Mouse (Mus musculus) forebrain, postnatal 0 days (tissue): ENCODE results near the gene Grm1. TPM values are rescaled to one million over a fixed set of nuclear protein-coding genes. Genes with fewer than 3 reads are reported as not detected.
A peak's percentile ranks its signal among the peaks of the same experiment; 100 is the strongest.

ENCODE experiments used
- ATAC-seq: fragments of 200-750 bp; cut with Nextera tagmentation; 2 replicates; pipeline ENCODE4 v1.8.0; 2017; ENCODE audit warnings: mild to moderate bottlenecking, moderate library complexity
- DNase-seq: peaks from one replicate; pipeline ENCODE4 v3.0.0-alpha.2; 2015
- H3K27ac ChIP-seq: fragments of 300-500 bp; sonication (generic); 2 replicates; pipeline ENCODE4 v1.5.1; 2014; ENCODE audit warnings: low read depth, mild to moderate bottlenecking, antibody characterized with exemption, low read length, moderate library complexity, mixed read lengths
- H3K27me3 ChIP-seq: fragments of 300-500 bp; sonication (generic); 2 replicates; pipeline ENCODE4 v1.6.1; 2014; ENCODE audit warnings: mild to moderate bottlenecking, low read length, mixed read lengths; ENCODE audit not compliant: insufficient read depth
- H3K36me3 ChIP-seq: fragments of 300-500 bp; sonication (generic); 2 replicates; pipeline ENCODE4 v1.6.1; 2014; ENCODE audit warnings: mild to moderate bottlenecking, moderate library complexity; ENCODE audit not compliant: insufficient read depth
- H3K4me1 ChIP-seq: fragments of 300-500 bp; sonication (generic); 2 replicates; pipeline ENCODE4 v1.6.1; 2014; ENCODE audit warnings: antibody characterized with exemption; ENCODE audit not compliant: insufficient read depth
- H3K4me2 ChIP-seq: fragments of 300-500 bp; sonication (generic); 2 replicates; pipeline ENCODE4 v1.6.1; 2014; ENCODE audit warnings: low read depth, mild to moderate bottlenecking, moderate library complexity
- H3K4me3 ChIP-seq: fragments of 300-500 bp; sonication (generic); 2 replicates; pipeline ENCODE4 v1.5.1; 2014; ENCODE audit warnings: low read depth, low read length, mixed read lengths
- H3K9ac ChIP-seq: fragments of 300-500 bp; sonication (generic); 2 replicates; pipeline ENCODE4 v1.6.1; 2014; ENCODE audit warnings: mild to moderate bottlenecking
- H3K9me3 ChIP-seq: fragments of 300-500 bp; sonication (generic); 2 replicates; pipeline ENCODE4 v1.6.1; 2016; ENCODE audit warnings: low read length
- CTCF ChIP-seq: sonication (generic); IDR thresholded peaks from 2 replicates; pipeline ENCODE4 v1.5.1; 2016; ENCODE audit warnings: antibody characterized with exemption, control low read depth, low read depth
- WGBS: fragments of 180-500 bp; shearing (Covaris S2); extraction: QIAGEN DNeasy Blood & Tissue Kit; methylation state at CpG from one replicate; pipeline ENCODE4 v1.1.7; 2014; 5-methylcytosine and 5-hydroxymethylcytosine counted together
- polyA plus RNA-seq: library from polyadenylated mRNA; unstranded; fragments of >200 nt; fragmentation: Nextera tagmentation; extraction: Ambion mirVana; gene quantifications from 2 replicates; pipeline ENCODE4 v1.2.1, GENCODE M21; 2015
- total RNA-seq: library from RNA; depleted of rRNA; stranded (reverse); fragments of >200 nt; gene quantifications from 2 replicates; pipeline ENCODE4 v1.2.3, GENCODE M21; 2014

The Grm1 gene
- total and polyA plus RNA-seq, 2 experiments from 2014 or later: 10.7 to 21.1 TPM

- no peak overlapping the region for H3K9ac ChIP-seq
- ATAC-seq: no peak
- no peaks in the 10 kb centered on the region for H3K27me3 ChIP-seq
- WGBS: 75% methylated on average over 3 of the region's 3 CpGs
- H3K4me1 ChIP-seq: no peaks in the 10 kb centered on the region
- H3K4me3 ChIP-seq: no peak overlapping the region
- no peaks in the 10 kb centered on the region for H3K9me3 ChIP-seq
- H3K36me3 ChIP-seq: no peaks in the 10 kb centered on the region
- no peak for DNase-seq
- H3K27ac ChIP-seq: no peak overlapping the region
- no peak overlapping the region for H3K4me2 ChIP-seq
- TF ChIP-seq CTCF: no peak
Observed at GRCm38 (mm10) chr10:10834828-10835227, 247.3 kb downstream of the Grm1 start.

- WGBS: 72% methylated on average over 1 of the region's 1 CpGs
- Histone ChIP-seq H3K9ac (no peak overlapping the region), H3K27me3 (no peaks in the 10 kb centered on the region), H3K27ac (no peak overlapping the region), H3K9me3 (no peaks in the 10 kb centered on the region), H3K4me1 (no peaks in the 10 kb centered on the region), H3K4me3 (no peak overlapping the region), H3K4me2 (no peak overlapping the region), H3K36me3 (no peaks in the 10 kb centered on the region)
- peak; percentile 41 for DNase-seq
- ATAC-seq: no peak
- TF ChIP-seq CTCF: no peak
Observed at GRCm38 (mm10) chr10:10831141-10831540, 251.0 kb downstream of the Grm1 start.

GRCm38 (mm10) chr10:10827308-10827707, 254.8 kb downstream of the Grm1 start:
- no peak for DNase-seq
- 76% methylated on average over 1 of the region's 1 CpGs for WGBS

GRCm38 (mm10) chr10:10818061-10818460, 264.1 kb downstream of the Grm1 start:
- Histone ChIP-seq H3K4me1 (no peaks in the 10 kb centered on the region), H3K9ac (no peak overlapping the region), H3K27ac (no peak overlapping the region), H3K4me2 (no peak overlapping the region), H3K36me3 (no peaks in the 10 kb centered on the region), H3K27me3 (no peaks in the 10 kb centered on the region), H3K4me3 (no peak overlapping the region), H3K9me3 (no peaks in the 10 kb centered on the region)
- DNase-seq: no peak
- WGBS: 80% methylated on average over 2 of the region's 2 CpGs
- TF ChIP-seq CTCF: no peak
- ATAC-seq: no peak

More at GRCm38 (mm10) chr10:10827308-10827707, 254.8 kb downstream of the Grm1 start:
- no peak for ATAC-seq
- no peaks in the 10 kb centered on the region for H3K27me3 ChIP-seq
- no peak overlapping the region for H3K27ac ChIP-seq
- H3K9me3 ChIP-seq: no peaks in the 10 kb centered on the region
- H3K4me3 ChIP-seq: no peak overlapping the region
- H3K36me3 ChIP-seq: no peaks in the 10 kb centered on the region
- no peak for TF ChIP-seq CTCF
- H3K4me2 ChIP-seq: no peak overlapping the region
- no peak overlapping the region for H3K9ac ChIP-seq
- H3K4me1 ChIP-seq: no peaks in the 10 kb centered on the region

GRCm38 (mm10) chr10:10814631-10815216, 267.4 kb downstream of the Grm1 start:
- Histone ChIP-seq H3K4me2 (no peak overlapping the region), H3K9ac (no peak overlapping the region), H3K27ac (no peak overlapping the region), H3K4me1 (peaks cover 4% of the 10 kb centered on the region; the same call in 1 of the 2 replicates), H3K36me3 (no peaks in the 10 kb centered on the region), H3K4me3 (no peak overlapping the region), H3K27me3 (no peaks in the 10 kb centered on the region), H3K9me3 (no peaks in the 10 kb centered on the region)
- no peak for TF ChIP-seq CTCF
- DNase-seq: no peak
- WGBS: 85% methylated on average over 2 of the region's 2 CpGs
- ATAC-seq: no peak

GRCm38 (mm10) chr10:10812750-10813711, 269.1 kb downstream of the Grm1 start:
- TF ChIP-seq CTCF: no peak
- ATAC-seq (peak; percentile 69), DNase-seq (peak; percentile 68)
- Histone ChIP-seq H3K4me1 (peaks cover 4% of the 10 kb centered on the region; the same call in 1 of the 2 replicates), H3K9ac (no peak overlapping the region), H3K27me3 (no peaks in the 10 kb centered on the region), H3K27ac (no peak overlapping the region), H3K36me3 (no peaks in the 10 kb centered on the region), H3K4me2 (no peak overlapping the region), H3K9me3 (no peaks in the 10 kb centered on the region), H3K4me3 (no peak overlapping the region)
- 20% methylated on average over 5 of the region's 5 CpGs for WGBS

GRCm38 (mm10) chr10:10809777-10810176, 272.4 kb downstream of the Grm1 start:
- Histone ChIP-seq H3K9ac (no peak overlapping the region), H3K27ac (no peak overlapping the region), H3K4me2 (no peak overlapping the region), H3K36me3 (no peaks in the 10 kb centered on the region), H3K9me3 (no peaks in the 10 kb centered on the region), H3K4me3 (no peak overlapping the region), H3K4me1 (peaks cover 4% of the 10 kb centered on the region; the same call in 1 of the 2 replicates), H3K27me3 (no peaks in the 10 kb centered on the region)
- 37% methylated on average over 3 of the region's 3 CpGs for WGBS
- no peak for ATAC-seq
- no peak for TF ChIP-seq CTCF
- no peak for DNase-seq
